Mouse (Mus musculus): ENCODE results near the gene Arntl.

DNA sequence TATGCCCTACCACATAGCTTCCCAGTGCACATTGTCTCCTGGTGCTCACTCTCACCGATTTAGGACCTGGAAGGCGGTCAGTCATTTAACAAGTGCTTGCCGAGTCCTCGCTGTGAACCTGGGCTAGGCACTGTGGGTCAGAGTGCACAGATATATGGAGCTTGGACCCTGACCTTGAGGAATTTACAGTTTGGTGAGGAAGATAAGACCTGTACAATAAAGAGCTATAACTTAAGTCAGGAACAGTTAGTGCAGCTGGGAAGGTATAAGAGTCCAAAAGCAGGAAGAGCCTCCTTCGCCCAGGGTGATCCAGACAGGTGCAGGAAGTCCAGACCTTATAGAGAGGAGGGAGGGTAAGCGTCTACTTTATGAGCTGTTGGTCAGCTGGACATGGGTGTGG lies 29.2 kb upstream of the Arntl start:
- TF ChIP-seq CTCF (IDR thresholded peaks at IDR 0.05; ENCODE audit: control insufficient read depth, insufficient read depth, insufficient read length) = no peak
- TF ChIP-seq CEBPB (IDR thresholded peaks at IDR 0.05; ENCODE audit: low read depth) = no peak
- TF ChIP-seq MYOG (IDR thresholded peaks at IDR 0.05; ENCODE audit: control insufficient read depth, extremely low read depth, insufficient read length) = no peak
- TF ChIP-seq MYOD1 (IDR thresholded peaks at IDR 0.05; ENCODE audit: control insufficient read depth, insufficient read length, low read depth) = no peak
- no peak for TF ChIP-seq MAX (IDR thresholded peaks at IDR 0.05)

All from C2C12 (cell line).